Mouse (Mus musculus) embryonic fibroblast, embryonic 13.5 days (primary cell): ENCODE results near the gene Arid1b.

Experiments
- CTCF ChIP-seq: IDR thresholded peaks from 2 replicates; pipeline ENCODE4 v1.5.1; 2011; ENCODE audit warnings: mild to moderate bottlenecking, control low read depth, low read length, moderate library complexity, borderline replicate concordance; ENCODE audit not compliant: insufficient read depth
- POLR2A ChIP-seq: IDR thresholded peaks from 2 replicates; pipeline ENCODE4 v1.6.1; 2011; ENCODE audit warnings: low read depth, mild to moderate bottlenecking, control low read depth, low read length, moderate library complexity

DNA sequence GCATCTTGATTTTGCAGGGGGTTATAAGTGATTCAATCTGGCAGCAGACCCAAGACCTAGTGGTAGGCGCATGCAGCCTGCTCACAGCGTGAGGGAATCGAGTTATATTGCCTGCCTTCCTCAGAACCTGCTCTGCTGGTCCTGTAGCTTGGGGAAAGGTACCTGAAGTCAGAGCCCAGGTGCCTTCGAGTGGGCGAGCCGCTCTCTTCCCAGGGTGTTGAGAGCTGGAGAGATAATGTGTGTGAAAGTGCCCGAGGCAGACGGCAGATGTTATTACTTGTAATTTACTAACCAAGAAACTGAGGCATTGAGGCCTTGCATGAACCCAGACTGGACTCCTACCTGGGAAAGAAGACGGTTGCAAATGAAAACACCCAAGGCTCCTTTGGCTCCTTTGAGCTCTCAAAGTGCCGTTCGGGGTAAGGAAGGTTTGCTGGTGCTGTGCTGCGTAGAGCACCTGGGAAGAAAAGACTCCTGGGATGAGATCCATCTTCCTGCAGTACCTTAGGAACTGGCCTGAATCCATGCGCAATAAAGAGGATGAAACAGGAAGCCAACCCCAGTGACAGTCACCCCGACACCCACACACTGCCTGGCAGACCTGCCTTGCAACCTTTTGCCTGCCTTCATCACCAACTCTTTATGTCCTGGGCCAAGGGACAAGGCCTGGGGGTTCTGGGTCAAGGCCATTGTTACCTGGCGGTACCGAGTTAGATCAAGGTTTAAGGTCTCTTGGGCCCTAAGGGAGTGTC lies 401.5 kb downstream of the Arid1b start:
- TF ChIP-seq POLR2A (no peak), CTCF (no peak)
